Mouse (Mus musculus) stomach, embryonic 14.5 days (tissue): Measurements from ENCODE around the gene Gp1ba. TPM values are rescaled to one million over a fixed set of nuclear protein-coding genes. Genes with fewer than 3 reads are reported as not detected.

Source experiments
- ATAC-seq: fragments of 200-750 bp; cut with Nextera tagmentation; 2 replicates; pipeline ENCODE4 v1.8.0; 2017; ENCODE audit warnings: low read depth, moderate TSS enrichment; ENCODE audit not compliant: insufficient number of reproducible peaks, insufficient read depth, low FRiP score
- H3K27ac ChIP-seq: fragments of 300-500 bp; sonication (generic); 2 replicates; pipeline ENCODE4 v1.5.1; 2014; ENCODE audit warnings: mild to moderate bottlenecking, low read length, moderate library complexity, mixed read lengths
- H3K27me3 ChIP-seq: fragments of 300-500 bp; sonication (generic); 2 replicates; pipeline ENCODE4 v1.6.1; 2014; ENCODE audit warnings: low read length, control low read depth, mixed read lengths; ENCODE audit not compliant: control insufficient read depth, insufficient read depth
- H3K36me3 ChIP-seq: fragments of 300-500 bp; sonication (generic); 2 replicates; pipeline ENCODE4 v1.6.1; 2014; ENCODE audit warnings: mild to moderate bottlenecking, control low read depth, low read length, moderate library complexity, mixed read lengths; ENCODE audit not compliant: control insufficient read depth, insufficient read depth
- H3K4me1 ChIP-seq: fragments of 300-500 bp; sonication (generic); 2 replicates; pipeline ENCODE4 v1.6.1; 2014; ENCODE audit warnings: low read length, control low read depth, mixed read lengths; ENCODE audit not compliant: control insufficient read depth, insufficient read depth
- H3K4me2 ChIP-seq: fragments of 300-500 bp; sonication (generic); replicated peaks from 2 replicates; pipeline ENCODE4 v1.6.1; 2014; ENCODE audit warnings: low read depth, low read length, control low read depth
- H3K4me3 ChIP-seq: fragments of 300-500 bp; sonication (generic); 2 replicates; pipeline ENCODE4 v1.5.1; 2014; ENCODE audit warnings: low read depth, low read length, control low read depth
- H3K9ac ChIP-seq: fragments of 300-500 bp; sonication (generic); replicated peaks from 2 replicates; pipeline ENCODE4 v1.6.1; 2014; ENCODE audit warnings: low read depth, mild to moderate bottlenecking, control low read depth, low read length, moderate library complexity, mixed read lengths
- H3K9me3 ChIP-seq: fragments of 300-500 bp; sonication (generic); 2 replicates; pipeline ENCODE4 v1.6.1; 2016; ENCODE audit warnings: low read depth, low read length, control low read depth; ENCODE audit not compliant: control insufficient read depth
- WGBS: fragments of 180-500 bp; shearing (Covaris S2); extraction: QIAGEN DNeasy Blood & Tissue Kit; methylation state at CpG from one replicate; pipeline ENCODE4 v1.1.7; 2014; 5-methylcytosine and 5-hydroxymethylcytosine counted together
- polyA plus RNA-seq: library from polyadenylated mRNA; unstranded; fragments of >200 nt; fragmentation: Nextera tagmentation; extraction: Ambion mirVana; gene quantifications from 2 replicates; pipeline ENCODE4 v1.2.1, GENCODE M21; 2014

Gp1ba gene
- polyA plus RNA-seq, 1 experiment from 2014 or later = 0.22 TPM

DNA sequence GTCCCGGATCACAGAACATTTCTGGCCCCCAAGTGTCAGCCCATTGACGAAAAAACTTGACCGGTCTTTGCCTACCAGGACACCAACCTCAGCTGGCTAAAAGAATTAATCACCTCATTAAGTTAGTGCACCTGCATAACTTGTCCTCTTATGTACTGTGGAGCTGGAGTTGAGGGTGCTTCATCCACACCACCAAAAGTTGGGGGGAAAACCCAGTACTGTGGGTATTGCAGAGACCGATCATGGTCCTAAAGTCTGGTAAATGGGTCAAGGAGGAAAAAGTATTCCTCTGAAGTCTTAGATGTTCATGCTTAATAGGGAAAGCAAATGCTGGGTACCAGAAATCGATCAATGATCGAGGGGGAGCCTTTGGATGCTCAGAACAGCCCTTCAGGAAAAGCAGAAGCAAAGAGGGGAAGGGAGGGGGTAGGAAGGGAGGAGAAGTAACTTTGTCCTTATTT is 14.0 kb downstream of the Gp1ba start:
- Histone ChIP-seq H3K27me3 (no peaks in the 10 kb centered on the region), H3K9ac (peak overlapping the region; percentile 98), H3K4me3 (peak overlapping the region; percentile 100), H3K36me3 (peaks cover 40% of the 10 kb centered on the region), H3K4me2 (peak overlapping the region; percentile 85), H3K9me3 (no peaks in the 10 kb centered on the region), H3K4me1 (peaks cover 42% of the 10 kb centered on the region), H3K27ac (peak overlapping the region; percentile 99)
- WGBS = 43% methylated on average over 6 of the region's 6 CpGs
- no peak for ATAC-seq

GRCm38 (mm10) chr11:70653345-70654197 is 14.6 kb downstream of the Gp1ba start:
- peak overlapping the region; percentile 99 for H3K27ac ChIP-seq
- peaks cover 38% of the 10 kb centered on the region for H3K4me1 ChIP-seq
- no peaks in the 10 kb centered on the region for H3K27me3 ChIP-seq
- WGBS = under 1% methylated on average over 62 of the region's 63 CpGs
- H3K36me3 ChIP-seq = peaks cover 37% of the 10 kb centered on the region
- H3K4me2 ChIP-seq = peak overlapping the region; percentile 85
- peak; percentile 29; the same call in 1 of the 2 replicates for ATAC-seq
- no peaks in the 10 kb centered on the region for H3K9me3 ChIP-seq
- H3K9ac ChIP-seq = peak overlapping the region; percentile 98
- peak overlapping the region; percentile 100 for H3K4me3 ChIP-seq

DNA sequence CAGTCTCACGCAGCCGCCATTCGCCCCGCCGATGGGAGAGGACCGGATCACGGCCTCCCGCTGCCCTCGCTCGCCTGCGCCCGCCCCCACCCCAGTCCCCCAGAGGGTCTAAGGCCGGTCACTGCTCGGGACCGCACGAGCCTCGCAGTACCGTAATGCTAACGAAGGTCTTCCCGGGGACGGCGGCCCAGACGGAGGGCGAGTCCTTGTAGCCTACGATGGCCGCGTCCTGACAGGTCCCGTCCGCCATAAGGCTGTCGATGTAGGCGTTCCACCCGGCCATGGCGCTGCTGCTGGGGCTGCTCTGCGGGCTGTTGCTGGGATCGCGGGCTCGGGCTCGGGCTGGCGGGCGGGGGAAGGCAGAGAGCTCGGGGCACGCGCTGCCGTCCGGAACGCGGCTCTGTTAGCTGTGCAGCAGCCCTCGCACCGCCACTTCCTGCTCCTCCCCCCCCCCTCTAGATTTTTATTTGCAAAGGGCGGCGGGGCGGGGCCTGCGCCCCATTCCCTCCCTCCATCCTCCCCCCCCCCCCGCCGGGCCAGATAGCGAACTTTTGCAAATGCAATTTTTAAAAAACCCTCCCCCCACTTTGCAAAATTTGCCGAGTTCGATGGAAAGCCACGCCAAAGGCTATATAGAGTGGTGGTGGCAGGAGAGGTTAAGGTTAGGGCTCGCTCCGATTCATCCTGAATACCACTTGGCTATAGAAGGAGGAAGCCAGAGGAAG is 15.4 kb downstream of the Gp1ba start, which contains the start of gene Pfn1:
Pfn1 (minus strand) TSS at position 447 of the 725 bp plus-strand sequence.
- no peaks in the 10 kb centered on the region for H3K9me3 ChIP-seq
- under 1% methylated on average over 57 of the region's 61 CpGs for WGBS
- H3K36me3 ChIP-seq = peaks cover 31% of the 10 kb centered on the region
- peak within 1 kb of the TSS; percentile 98 for H3K9ac ChIP-seq
- peak within 1 kb of the TSS; percentile 100 for H3K4me3 ChIP-seq
- peak within 1 kb of the TSS; percentile 85 for H3K4me2 ChIP-seq
- ATAC-seq = peak; percentile 43; the same call in 1 of the 2 replicates
- peak within 1 kb of the TSS; percentile 99 for H3K27ac ChIP-seq
- H3K27me3 ChIP-seq = no peaks in the 10 kb centered on the region
- H3K4me1 ChIP-seq = peaks cover 35% of the 10 kb centered on the region

DNA sequence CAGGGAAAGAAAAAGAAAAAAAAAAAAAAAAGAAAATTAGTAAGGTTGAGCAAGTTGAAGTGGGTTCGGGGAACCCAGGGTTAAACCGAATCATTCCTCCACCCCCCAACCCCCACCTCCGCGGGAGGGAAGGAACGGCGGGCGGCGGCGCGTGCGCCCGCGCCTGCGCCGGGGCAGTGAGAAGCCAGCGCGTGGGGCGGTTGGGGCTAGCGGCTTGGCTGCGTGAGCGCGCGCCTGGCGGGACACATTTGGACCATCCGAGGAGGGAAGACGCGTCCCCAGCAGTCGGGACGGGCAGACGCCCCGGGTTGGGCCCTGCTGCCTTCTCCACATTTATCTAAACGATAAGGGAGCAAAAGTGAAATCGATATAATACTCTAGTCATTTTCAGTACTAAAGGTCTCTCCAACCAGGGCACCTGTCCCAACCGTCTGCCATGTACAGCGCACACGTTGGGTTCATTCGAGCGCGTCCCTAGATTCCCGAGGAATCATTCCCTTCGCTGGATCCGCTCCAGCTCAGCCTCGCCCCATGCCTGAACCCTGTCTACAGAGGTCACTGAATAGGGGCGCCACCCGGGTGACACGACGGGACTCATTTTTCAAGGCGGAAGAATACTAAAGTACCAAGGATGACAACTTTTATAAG is 16.1 kb downstream of the Gp1ba start:
- peak overlapping the region; percentile 98 for H3K9ac ChIP-seq
- peak overlapping the region; percentile 100 for H3K4me3 ChIP-seq
- H3K4me1 ChIP-seq = peaks cover 35% of the 10 kb centered on the region
- under 1% methylated on average over 48 of the region's 48 CpGs for WGBS
- H3K27me3 ChIP-seq = no peaks in the 10 kb centered on the region
- no peaks in the 10 kb centered on the region for H3K9me3 ChIP-seq
- peak overlapping the region; percentile 85 for H3K4me2 ChIP-seq
- H3K27ac ChIP-seq = peak overlapping the region; percentile 99
- H3K36me3 ChIP-seq = peaks cover 24% of the 10 kb centered on the region
- peak; percentile 29 for ATAC-seq

DNA sequence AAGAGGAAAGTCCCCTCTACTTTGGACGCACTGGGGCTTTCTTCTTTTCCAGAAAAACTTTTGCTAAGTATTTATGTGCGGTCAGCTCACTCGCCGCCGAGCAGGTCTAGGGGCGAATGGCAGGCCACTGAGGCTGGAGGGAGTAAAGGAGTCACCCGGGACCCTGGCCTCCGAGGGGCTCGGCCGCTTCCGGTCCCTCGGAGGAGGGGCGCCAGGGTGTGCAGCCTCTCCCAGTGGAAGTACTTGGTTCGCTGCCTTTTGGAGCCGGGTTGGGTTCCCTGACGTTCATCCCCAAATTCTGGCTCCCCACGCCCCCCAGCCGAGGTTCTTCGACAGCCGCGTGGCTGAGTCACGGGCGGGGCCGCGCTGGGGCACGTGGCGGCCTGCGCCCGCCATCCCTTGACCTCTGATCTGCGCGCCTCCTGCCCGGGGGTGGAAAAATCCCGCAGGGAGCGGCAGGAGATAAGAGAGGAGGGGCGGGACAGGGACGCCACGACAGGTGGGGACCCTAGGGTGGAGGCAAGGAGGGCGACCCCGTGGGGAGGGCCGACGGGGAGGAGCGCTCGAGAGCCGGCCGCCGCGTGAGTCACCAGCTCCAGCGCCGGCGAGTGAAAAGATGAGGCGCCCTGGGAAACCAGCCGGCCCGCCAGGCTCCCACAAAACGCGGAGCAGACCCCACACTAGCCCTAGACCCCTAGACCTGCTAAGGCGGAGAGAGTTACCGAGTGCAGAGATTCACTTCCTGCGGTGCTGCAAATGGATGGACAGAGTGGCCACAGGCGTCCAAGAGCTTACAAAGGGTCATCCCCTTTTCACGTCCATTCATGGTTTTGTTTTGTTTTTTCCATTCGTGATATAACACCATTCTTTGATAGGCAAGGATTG is 16.9 kb downstream of the Gp1ba start:
- ATAC-seq = peak; percentile 38; the same call in 1 of the 2 replicates

DNA sequence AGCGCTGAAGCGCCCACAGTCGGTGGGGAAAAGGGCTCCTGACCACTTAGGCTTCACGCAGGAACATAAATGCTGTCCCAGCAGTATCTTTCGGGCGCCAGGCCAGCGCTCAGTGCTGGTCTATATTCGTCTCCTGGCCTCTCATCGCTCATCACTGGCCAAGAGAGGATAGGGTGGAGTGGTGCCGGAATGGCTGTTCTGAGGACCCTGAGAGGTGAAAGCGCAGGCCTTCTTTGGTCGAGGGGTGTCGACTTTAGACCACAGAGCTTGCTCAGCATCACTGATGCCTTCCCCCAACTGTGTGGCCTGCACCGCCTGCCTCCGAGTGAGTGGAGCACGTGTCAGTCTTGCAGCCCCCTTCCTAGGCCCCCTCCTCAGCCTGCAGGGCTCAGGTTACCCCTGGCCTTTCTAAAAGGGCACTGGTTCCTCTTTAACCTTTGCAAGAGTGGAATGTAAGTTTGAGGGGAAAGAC is 17.6 kb downstream of the Gp1ba start:
- Histone ChIP-seq H3K36me3 (peaks cover 10% of the 10 kb centered on the region; the same call in 1 of the 2 replicates), H3K4me3 (peak overlapping the region; percentile 100), H3K4me2 (peak overlapping the region; percentile 85), H3K27me3 (no peaks in the 10 kb centered on the region), H3K9me3 (no peaks in the 10 kb centered on the region), H3K4me1 (peaks cover 28% of the 10 kb centered on the region), H3K9ac (peak overlapping the region; percentile 98), H3K27ac (peak overlapping the region; percentile 99)
- ATAC-seq = no peak
- WGBS = 7% methylated on average over 16 of the region's 16 CpGs

More for the DNA sequence above, 16.9 kb downstream of the Gp1ba start:
- Histone ChIP-seq H3K9me3 (no peaks in the 10 kb centered on the region), H3K36me3 (peaks cover 17% of the 10 kb centered on the region), H3K27ac (peak overlapping the region; percentile 99), H3K9ac (peak overlapping the region; percentile 98), H3K4me2 (peak overlapping the region; percentile 85), H3K4me1 (peaks cover 33% of the 10 kb centered on the region), H3K27me3 (no peaks in the 10 kb centered on the region), H3K4me3 (peak overlapping the region; percentile 100)
- under 1% methylated on average over 61 of the region's 61 CpGs for WGBS

- Histone ChIP-seq H3K4me3 (peak within 1 kb of the TSS; percentile 100), H3K27me3 (no peaks in the 10 kb centered on the region), H3K9ac (peak within 1 kb of the TSS; percentile 98), H3K36me3 (peaks cover 7% of the 10 kb centered on the region; the same call in 1 of the 2 replicates), H3K4me2 (peak within 1 kb of the TSS; percentile 85), H3K4me1 (peaks cover 24% of the 10 kb centered on the region), H3K9me3 (no peaks in the 10 kb centered on the region), H3K27ac (peak within 1 kb of the TSS; percentile 99)
- no peak for ATAC-seq
- WGBS = 9% methylated on average over 3 of the region's 3 CpGs
Observed at GRCm38 (mm10) chr11:70656964-70657363, 18.0 kb downstream of the Gp1ba start, which contains the start of gene Eno3. TSS of gene Eno3 (plus strand) at chr11:70657202.
